Mouse (Mus musculus) heart, adult 2 months (tissue): Measurements from ENCODE around the gene Dzip1.

ENCODE experiments used
- EP300 ChIP-seq: fragments of 200-500 bp; IDR thresholded peaks from 2 replicates; pipeline ENCODE4 v1.6.1; 2011; ENCODE audit warnings: low read depth, low read length, control low read depth; ENCODE audit not compliant: insufficient read depth
- POLR2A ChIP-seq: fragments of 200-500 bp; IDR thresholded peaks from 2 replicates; pipeline ENCODE4 v1.6.1; 2011; ENCODE audit warnings: mild to moderate bottlenecking, low read depth, low read length, control low read depth; ENCODE audit not compliant: insufficient read depth

DNA sequence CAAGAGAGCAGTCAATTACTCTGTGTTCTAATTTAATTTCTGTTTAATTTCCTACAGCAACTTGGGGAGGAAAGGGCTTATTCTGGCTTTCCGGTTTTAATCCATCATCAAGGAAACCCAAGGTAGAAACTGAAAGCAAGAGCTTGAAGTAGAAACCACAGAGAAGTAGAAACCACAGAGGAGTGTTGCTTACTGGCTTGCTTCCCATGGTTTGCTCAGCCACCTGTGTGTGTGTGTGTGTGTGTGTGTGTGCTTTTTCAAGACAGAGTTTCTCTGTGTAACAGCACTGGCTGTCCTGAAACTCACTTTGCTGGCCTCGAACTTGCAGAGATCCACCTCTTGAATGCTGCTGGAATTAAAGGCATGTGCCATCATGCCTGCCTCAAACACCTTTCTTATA, 4.5 kb upstream of the Dzip1 start:
- TF ChIP-seq POLR2A (no peak), EP300 (no peak)
